Mouse (Mus musculus) CD4-positive, CD25-positive, alpha-beta regulatory T cell, adult 4 months (primary cell): ENCODE measurements around the gene Bptf. TPM values are rescaled to one million over a fixed set of nuclear protein-coding genes. Genes with fewer than 3 reads are reported as not detected.
"Not testable (repeated sequence)": the region's sequence is repeated elsewhere in the genome, so short reads cannot be mapped to it uniquely, and the experiment has no call there.

ENCODE experiments used
- ATAC-seq: one replicate; pipeline ENCODE4 v1.8.0; 2017
- polyA plus RNA-seq, 2 experiments: library from polyadenylated mRNA; unstranded; fragments of 100-300 nt; shearing (Covaris generic); gene quantifications; one replicate each; pipeline ENCODE4 v1.2.1; 2017

Bptf gene
- 10 to 100 TPM; 78.0 to 83.2 TPM for polyA plus RNA-seq

DNA sequence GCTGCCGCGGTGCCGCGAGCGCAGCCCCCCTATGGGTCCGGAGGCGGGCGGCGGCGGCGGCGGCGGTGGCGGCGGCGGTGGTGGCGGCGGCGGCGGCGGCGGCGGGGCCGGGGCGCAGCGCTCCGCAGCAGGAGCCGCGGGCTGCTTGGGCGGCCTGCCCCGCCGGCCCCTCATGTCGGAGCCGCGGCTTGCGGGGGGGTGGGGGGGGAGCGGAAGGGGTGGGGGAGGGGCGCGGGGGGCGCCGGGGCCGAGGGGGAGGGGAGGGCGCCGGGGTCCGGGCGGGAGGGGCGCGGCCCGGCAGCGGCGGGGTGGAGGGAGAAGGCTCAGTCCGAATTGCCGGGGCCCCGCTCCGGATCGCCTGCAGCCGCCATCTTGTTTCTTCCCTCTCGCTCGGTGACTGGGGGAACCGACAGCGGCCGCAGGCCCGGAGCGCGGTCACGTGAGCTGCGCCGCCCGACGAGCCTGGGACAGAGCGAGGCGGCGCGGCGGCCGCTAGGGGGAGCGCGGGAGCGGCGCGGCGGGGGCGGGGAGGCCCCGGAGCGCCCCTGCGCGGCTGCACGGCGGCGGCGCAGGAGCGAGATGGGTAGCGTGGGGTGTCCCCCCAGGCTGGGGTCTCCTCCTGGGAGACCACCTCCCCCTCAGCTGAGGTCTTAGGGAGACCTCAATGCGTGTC lies at the start of gene Bptf:
Bptf (minus strand) TSS at position 379 of the 673 bp plus-strand sequence.
- ATAC-seq: peak; percentile 88

DNA sequence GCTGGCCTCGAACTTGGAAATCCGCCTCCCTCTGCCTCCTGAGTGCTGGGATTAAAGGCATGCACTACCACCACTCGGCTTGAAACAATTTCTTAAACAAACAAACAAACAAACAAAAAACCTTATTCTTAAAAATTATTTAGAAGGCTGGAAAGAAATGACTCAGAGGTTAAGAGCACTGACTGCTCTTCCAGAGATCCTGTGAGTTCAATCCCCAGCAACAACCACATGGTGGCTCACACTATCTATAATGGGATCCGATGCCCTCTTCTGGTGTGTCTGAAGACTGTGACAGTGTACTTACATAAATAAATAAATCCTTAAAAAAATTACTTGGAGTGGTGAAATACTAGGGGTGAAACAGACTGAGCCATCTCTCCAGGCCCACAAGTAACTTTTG lies 29.3 kb upstream of the Bptf start:
- ATAC-seq: no peak

GRCm38 (mm10) chr11:107159034-107159433 lies 27.1 kb upstream of the Bptf start:
- no peak for ATAC-seq

DNA sequence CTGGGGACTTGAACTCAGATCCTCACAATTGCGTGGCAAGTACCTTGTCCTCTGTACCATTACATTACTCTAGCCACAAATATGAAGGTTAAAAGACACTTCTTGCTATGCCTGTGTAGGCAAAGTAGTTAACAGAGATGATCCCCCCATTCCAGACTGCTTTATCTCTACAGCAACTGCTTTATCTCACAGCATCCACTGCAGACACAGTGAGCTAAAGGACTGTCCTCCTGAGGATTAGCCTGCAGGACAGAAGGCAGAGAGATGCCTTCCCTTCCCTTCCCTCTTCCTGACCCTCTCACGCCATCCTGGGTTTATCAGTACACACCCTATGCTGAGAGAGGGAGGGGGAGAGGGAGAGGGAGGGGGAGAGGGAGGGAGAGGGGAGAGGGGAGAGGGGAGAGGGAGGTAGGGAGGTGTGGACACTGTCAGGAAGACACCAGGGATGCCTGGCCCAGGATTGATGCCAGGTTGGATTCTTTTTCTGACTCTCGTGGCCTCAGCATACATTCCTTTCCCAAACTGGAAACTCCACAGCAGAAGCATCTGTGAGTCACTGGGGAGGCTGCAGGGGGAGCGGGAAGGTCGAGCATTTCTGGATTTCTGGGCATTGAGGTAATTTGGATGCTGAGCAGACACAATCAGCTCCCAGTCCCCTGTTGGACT lies 25.2 kb upstream of the Bptf start:
- no peak for ATAC-seq

GRCm38 (mm10) chr11:107155292-107155691 lies 23.4 kb upstream of the Bptf start:
- no peak for ATAC-seq

- ATAC-seq: no peak
Observed at GRCm38 (mm10) chr11:107154431-107154830, 22.5 kb upstream of the Bptf start.

DNA sequence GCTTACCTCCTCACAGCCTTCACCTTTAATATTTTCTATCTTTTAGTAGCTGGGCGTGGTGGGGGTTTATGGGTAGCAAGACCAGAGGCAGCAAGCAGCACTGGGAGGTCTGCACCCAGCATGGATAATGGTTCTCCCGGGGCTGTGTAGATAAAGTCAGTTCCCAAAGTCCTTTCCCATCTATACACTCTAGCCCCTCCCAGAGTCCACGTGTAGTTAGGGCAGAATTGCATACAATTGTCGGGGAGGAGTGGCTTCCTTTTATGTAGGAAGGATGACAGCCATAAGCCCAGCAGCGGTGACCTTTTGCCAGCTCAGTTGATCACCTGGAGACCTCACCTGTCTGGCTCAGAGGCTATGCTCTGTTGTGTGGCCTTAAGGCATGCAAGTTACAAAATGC lies 21.7 kb upstream of the Bptf start:
- no peak for ATAC-seq

- ATAC-seq: no peak
Observed at GRCm38 (mm10) chr11:107151809-107152208, 19.9 kb upstream of the Bptf start.

DNA sequence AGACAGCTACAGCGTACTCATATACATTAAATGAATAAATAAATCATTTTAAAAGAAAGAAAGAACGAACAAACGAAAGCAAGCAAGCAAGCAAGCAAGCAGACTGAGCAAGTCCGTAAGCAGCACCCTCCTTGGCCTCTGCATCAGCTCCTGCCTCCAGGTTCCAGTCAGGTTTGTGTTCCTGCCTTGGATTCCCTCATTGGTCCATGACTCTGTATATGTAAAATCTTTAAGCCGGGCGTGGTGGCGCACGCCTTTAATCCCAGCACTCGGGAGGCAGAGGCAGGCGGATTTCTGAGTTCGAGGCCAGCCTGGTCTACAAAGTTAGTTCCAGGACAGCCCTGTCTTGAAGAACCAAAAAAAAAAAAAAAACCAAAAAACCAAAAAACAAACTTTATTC lies 12.0 kb upstream of the Bptf start:
- ATAC-seq: not testable (repeated sequence)

DNA sequence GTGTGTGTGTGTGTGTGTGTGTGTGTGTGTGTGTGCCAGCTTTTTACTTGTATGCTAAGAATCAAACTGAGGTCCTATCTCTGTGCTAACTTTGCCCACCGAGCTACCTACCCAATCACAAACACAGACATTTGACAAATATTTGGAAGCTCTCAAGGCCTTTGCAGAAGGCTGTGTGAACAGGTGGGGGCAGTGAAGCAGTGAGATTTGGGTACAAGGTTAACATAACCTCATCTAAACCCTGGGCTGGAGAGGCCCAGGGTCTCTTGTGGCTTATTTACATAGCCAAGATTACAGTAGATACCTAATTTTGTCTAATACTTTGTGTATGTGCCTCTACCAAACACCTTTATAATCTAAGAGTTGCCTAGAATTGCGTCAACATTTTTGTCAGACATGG lies 10.5 kb upstream of the Bptf start:
- no peak for ATAC-seq

- ATAC-seq: no peak
Observed at GRCm38 (mm10) chr11:107140756-107141155, 8.8 kb upstream of the Bptf start.

DNA sequence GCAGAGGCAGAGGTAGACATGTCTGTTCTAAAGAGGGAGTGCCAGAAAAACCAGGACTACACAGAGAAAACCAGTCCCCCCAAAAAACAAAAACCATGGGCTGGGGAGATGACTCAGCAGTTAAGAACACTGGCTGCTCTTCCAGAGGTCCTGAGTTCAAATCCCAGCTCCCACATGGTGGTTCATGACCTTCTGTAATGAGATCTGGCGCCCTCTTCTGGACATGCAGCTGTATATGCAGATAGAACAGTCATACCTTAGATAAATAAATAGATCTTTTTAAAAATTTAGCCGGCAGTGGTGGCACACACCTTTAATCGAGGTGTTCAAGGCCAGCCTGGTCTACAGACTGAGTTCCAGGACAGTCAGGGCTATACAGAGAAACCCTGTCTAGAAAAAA lies 6.7 kb upstream of the Bptf start:
- no peak for ATAC-seq

DNA sequence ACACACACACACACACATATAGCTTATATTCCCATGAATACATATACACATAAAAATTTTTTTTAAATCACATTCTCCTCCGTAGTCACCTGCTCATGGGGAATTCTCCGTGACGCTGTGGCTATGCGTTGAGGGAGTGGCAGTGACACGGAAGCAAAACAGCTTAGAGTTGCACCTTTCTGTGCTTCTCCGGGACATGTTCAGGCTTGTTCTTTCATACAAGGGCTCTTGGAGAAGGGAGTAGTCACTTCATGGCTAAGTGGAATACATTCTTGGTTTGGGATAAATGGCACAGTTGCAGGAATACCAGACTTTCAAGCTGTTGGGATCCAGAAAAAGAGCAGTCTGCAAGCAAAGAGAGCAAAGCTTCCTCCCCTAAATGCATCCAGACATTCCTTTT lies 5.7 kb upstream of the Bptf start:
- ATAC-seq: no peak

DNA sequence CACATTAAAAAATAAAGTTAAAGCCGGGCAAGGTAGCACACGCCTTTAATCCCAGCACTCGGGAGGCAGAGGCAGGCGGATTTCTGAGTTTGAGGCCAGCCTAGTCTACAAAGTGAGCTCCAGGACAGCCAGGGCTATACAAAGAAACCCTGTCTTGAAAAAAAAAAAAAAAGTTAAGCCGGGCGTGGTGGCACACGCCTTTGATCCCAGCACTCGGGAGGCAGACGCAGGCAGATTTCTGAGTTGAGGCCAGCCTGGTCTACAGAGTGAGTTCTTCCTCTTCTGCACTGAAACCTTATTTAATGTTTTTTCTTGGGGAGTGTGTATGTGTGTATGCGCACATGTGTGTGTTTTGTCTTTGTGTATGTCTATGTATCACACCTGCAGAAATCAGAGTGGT lies 4.5 kb upstream of the Bptf start:
- not testable (repeated sequence) for ATAC-seq

- no peak for ATAC-seq
Observed at GRCm38 (mm10) chr11:107135741-107136140, 3.8 kb upstream of the Bptf start.

- no peak for ATAC-seq
Observed at GRCm38 (mm10) chr11:107132426-107132825, 499 bp upstream of the Bptf start.

DNA sequence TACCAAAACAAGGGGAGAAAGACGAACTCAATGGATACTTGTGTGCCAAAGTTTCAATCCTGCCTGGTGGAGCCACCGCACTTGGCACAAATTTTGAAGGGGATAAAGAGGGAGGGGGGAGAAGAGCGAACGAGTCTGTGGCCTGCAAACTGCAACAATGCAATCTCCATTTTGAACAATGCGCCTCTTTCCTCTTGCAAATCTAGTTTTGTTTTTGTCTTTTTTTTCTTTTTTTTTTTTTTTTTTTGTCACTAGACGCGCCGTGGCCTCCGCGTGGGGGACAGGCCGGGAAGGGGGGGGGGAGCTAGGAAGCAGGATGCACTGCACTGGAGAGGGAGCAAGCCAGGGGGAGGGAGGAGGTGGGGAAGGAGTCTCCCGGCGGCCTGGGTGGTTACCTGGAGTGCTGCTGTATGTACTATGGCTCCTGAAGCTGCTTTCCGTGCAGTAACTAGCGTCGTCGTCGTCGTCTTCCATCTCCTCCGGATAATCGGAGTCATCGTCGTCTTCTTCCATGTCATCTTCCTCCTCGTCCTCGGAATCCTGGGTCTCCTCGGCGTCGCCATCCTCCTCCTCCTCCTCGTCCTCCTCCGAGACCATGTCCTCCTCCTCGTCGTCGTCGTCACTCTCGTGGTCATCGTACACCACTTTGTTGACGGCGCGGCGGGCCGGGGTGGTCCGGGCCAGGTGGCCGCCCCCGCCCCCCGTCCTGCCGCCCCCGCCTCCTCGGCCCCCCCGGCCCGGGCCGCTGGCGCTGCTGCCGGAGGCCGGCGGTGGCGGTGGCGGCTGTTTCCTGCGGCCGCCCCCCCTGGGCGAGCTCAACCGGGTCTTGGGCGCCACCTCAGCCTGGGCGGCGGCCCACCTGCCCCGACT lies 813 bp downstream of the Bptf start:
- peak; percentile 40 for ATAC-seq

GRCm38 (mm10) chr11:107130221-107130788 lies 1.6 kb downstream of the Bptf start:
- ATAC-seq: no peak

GRCm38 (mm10) chr11:107129641-107130040 lies 2.3 kb downstream of the Bptf start:
- ATAC-seq: no peak

DNA sequence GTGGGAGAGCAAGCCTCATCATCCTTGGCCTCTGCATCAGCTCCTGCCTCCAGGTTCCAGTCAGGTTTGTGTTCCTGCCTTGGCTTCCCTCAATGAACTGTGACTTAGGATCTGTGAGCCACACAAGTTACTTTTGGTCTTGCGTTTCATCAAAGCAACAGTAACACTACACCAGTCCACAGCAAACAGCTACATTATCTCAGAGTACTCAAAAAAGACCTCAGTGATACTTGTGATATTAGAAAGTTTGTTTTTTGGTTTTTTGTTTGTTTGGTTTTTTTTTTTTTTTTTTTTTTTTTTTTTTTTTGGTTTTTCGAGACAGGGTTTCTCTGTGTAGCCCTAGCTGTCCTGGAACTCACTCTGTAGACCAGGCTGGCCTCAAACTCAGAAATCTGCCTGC lies 5.2 kb downstream of the Bptf start:
- not testable (repeated sequence) for ATAC-seq

- ATAC-seq: no peak
Observed at GRCm38 (mm10) chr11:107125011-107125410, 6.9 kb downstream of the Bptf start.

- peak; percentile 92 for ATAC-seq
Observed at GRCm38 (mm10) chr11:107124327-107124731, 7.6 kb downstream of the Bptf start.

DNA sequence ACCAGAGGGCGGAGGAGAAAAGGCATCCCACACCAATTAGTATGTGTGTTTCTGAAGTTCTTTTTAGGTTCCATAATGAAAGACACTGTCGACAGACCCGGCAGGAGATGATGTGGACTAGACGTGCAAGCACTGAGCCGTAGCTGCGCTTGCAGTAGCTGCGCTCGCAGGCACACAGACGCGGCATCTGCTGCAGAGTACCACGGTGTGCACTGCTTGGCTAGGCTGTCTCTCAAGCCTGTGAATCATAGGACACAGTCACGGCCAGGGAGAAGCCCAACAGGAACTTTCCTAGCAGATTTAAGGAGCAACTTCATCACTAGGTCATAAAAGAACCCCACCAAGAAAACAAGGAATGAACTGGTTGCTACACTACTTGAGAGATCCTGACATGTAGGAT lies 14.1 kb downstream of the Bptf start:
- ATAC-seq: no peak
